Mouse (Mus musculus): ENCODE measurements at regions not wholly inside any gene's neighbourhood (a gene's known extent, or its start where the extent isn't known, plus 50 kb on each side); places are given as distances from the start of the nearest gene placed in this dataset.

- TF ChIP-seq CTCF (IDR thresholded peaks at IDR 0.05; ENCODE audit: borderline replicate concordance, extremely low read depth, insufficient read depth, insufficient read length) (no peak), POLR2A (IDR thresholded peaks at IDR 0.05; ENCODE audit: borderline replicate concordance, extremely low read depth, insufficient read depth, insufficient read length, poor library complexity, severe bottlenecking) (no peak)
Observed at GRCm38 (mm10) chr2:174884232-174885225, 124.1 kb downstream of the Edn3 start.
